Mouse (Mus musculus) cerebellum, adult (tissue): ENCODE measurements at regions not wholly inside any gene's neighbourhood (a gene's known extent, or its start where the extent isn't known, plus 50 kb on each side); places are given as distances from the start of the nearest gene placed in this dataset.
A peak's percentile ranks its signal among the peaks of the same experiment; 100 is the strongest.

Experiments used
- ATAC-seq: cut with Nextera tagmentation; 2 replicates; pipeline ENCODE4 v1.9.2; 2017; ENCODE audit warnings: mild to moderate bottlenecking, moderate library complexity, mixed read lengths; ENCODE audit not compliant: insufficient number of reproducible peaks, low FRiP score, low TSS enrichment

- no peak for ATAC-seq
Measured at GRCm38 (mm10) chr3:137482546-137482945, 138.9 kb upstream of the Ddit4l start.

GRCm38 (mm10) chr3:137482971-137483370 is 138.4 kb upstream of the Ddit4l start:
- ATAC-seq = no peak; the same call in 1 of the 2 replicates

- no peak for ATAC-seq
Measured at GRCm38 (mm10) chr3:137489592-137489991, 131.8 kb upstream of the Ddit4l start.

- ATAC-seq = no peak
Measured at GRCm38 (mm10) chr3:137491508-137492019, 129.8 kb upstream of the Ddit4l start.

GRCm38 (mm10) chr3:137498343-137498742 is 123.1 kb upstream of the Ddit4l start:
- no peak for ATAC-seq

- ATAC-seq = no peak
Measured at GRCm38 (mm10) chr3:137511283-137511682, 110.1 kb upstream of the Ddit4l start.

GRCm38 (mm10) chr3:137512411-137512810 is 109.0 kb upstream of the Ddit4l start:
- ATAC-seq = peak; percentile 13; the same call in 1 of the 2 replicates

- ATAC-seq = peak; percentile 85
Measured at GRCm38 (mm10) chr3:137513026-137513425, 108.4 kb upstream of the Ddit4l start.

- no peak for ATAC-seq
Measured at GRCm38 (mm10) chr3:137514238-137514637, 107.2 kb upstream of the Ddit4l start.

- ATAC-seq = no peak
Measured at GRCm38 (mm10) chr3:137517433-137517832, 104.0 kb upstream of the Ddit4l start.

- ATAC-seq = no peak
Measured at GRCm38 (mm10) chr3:137520191-137520590, 101.2 kb upstream of the Ddit4l start.

GRCm38 (mm10) chr3:137525606-137526575 is 95.5 kb upstream of the Ddit4l start:
- ATAC-seq = no peak

GRCm38 (mm10) chr3:137529592-137529960 is 91.8 kb upstream of the Ddit4l start:
- no peak for ATAC-seq

GRCm38 (mm10) chr3:137529961-137530609 is 91.3 kb upstream of the Ddit4l start:
- 0 out of 2 replicates have a peak, but pooled peaks have one; percentile 56 for ATAC-seq

- no peak for ATAC-seq
Measured at GRCm38 (mm10) chr3:137541666-137542065, 79.7 kb upstream of the Ddit4l start.

- ATAC-seq = no peak
Measured at GRCm38 (mm10) chr3:137542343-137542742, 79.1 kb upstream of the Ddit4l start.

GRCm38 (mm10) chr3:137547414-137547877 is 74.0 kb upstream of the Ddit4l start:
- ATAC-seq = peak; percentile 88

- no peak for ATAC-seq
Measured at GRCm38 (mm10) chr3:137547938-137548337, 73.5 kb upstream of the Ddit4l start.

GRCm38 (mm10) chr3:137550708-137551107 is 70.7 kb upstream of the Ddit4l start:
- ATAC-seq = no peak

- ATAC-seq = no peak
Measured at GRCm38 (mm10) chr3:137552472-137553336, 68.7 kb upstream of the Ddit4l start.
